Mouse (Mus musculus): Measurements from ENCODE around the gene Olfr1110. TPM values are rescaled to one million over a fixed set of nuclear protein-coding genes. Genes with fewer than 3 reads are reported as not detected.
"Not testable (repeated sequence)": the region's sequence is repeated elsewhere in the genome, so short reads cannot be mapped to it uniquely, and the experiment has no call there.

Olfr1110 gene
- not detected in 2 replicates for polyA plus RNA-seq (2015; fragmentation: Nextera tagmentation; extraction: Ambion mirVana)

DNA sequence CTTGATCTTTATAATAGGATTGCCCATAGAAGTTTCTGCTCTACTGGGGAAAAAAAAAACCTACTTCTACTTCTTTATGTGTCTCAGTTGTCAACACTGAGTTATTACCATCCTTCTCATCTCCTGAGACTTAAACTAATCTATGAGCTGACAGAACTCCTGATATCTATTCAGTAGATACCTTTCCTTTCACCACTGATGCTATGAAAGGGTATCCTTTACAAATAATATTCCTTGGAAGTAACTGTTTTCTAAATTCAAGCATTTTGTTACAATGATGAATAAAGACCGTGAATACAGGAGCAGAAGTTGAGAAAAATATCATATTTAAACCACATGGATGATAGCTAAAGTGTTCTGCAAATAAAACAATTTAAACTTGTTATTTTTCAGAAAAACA is at the start of gene Olfr1110:
Gene Olfr1110 (minus strand): TSS at position 101 of the 400 bp plus-strand sequence.
- H3K27me3 ChIP-seq (ENCODE audit: insufficient read depth, low read length): no peaks in the 10 kb centered on the region
- no peak within 1 kb of the TSS for H3K9ac ChIP-seq (replicated peaks)
- TF ChIP-seq CTCF (IDR thresholded peaks at IDR 0.05; ENCODE audit: low read depth) (no peak), EP300 (IDR thresholded peaks at IDR 0.05; ENCODE audit: low read depth) (no peak)
- ATAC-seq: no peak
- H3K9me3 ChIP-seq (ENCODE audit: low read length): no peaks in the 10 kb centered on the region
- H3K4me3 ChIP-seq (ENCODE audit: low read depth, low read length): no peak within 1 kb of the TSS
- H3K4me2 ChIP-seq (ENCODE audit: low read depth, low read length): no peak within 1 kb of the TSS
- H3K36me3 ChIP-seq (replicated peaks; ENCODE audit: insufficient read depth, low read length): no peaks in the 10 kb centered on the region
- WGBS (ENCODE audit: insufficient replicate concordance): 62% methylated on average over 1 of the region's 1 CpGs
- H3K4me1 ChIP-seq (ENCODE audit: insufficient read depth): no peaks in the 10 kb centered on the region
- H3K27ac ChIP-seq (ENCODE audit: low read depth): no peak within 1 kb of the TSS
- DNase-seq: no peak

GRCm38 (mm10) chr2:87187498-87187897 is 47.4 kb upstream of the Olfr1110 start, which contains the start of gene Olfr1112:
Gene Olfr1112 (plus strand): TSS chr2:87187798.
- H3K27me3 ChIP-seq (ENCODE audit: insufficient read depth, low read length): no peaks in the 10 kb centered on the region
- ATAC-seq (no peak), DNase-seq (no peak)
- TF ChIP-seq CTCF (IDR thresholded peaks at IDR 0.05; ENCODE audit: low read depth) (no peak), EP300 (IDR thresholded peaks at IDR 0.05; ENCODE audit: low read depth) (no peak)
- no peak within 1 kb of the TSS for H3K4me2 ChIP-seq (ENCODE audit: low read depth, low read length)
- no peaks in the 10 kb centered on the region for H3K36me3 ChIP-seq (replicated peaks; ENCODE audit: insufficient read depth, low read length)
- no peak within 1 kb of the TSS for H3K9ac ChIP-seq (replicated peaks)
- no peak within 1 kb of the TSS for H3K27ac ChIP-seq (ENCODE audit: low read depth)
- H3K9me3 ChIP-seq (ENCODE audit: low read length): no peaks in the 10 kb centered on the region
- no peaks in the 10 kb centered on the region for H3K4me1 ChIP-seq (ENCODE audit: insufficient read depth)
- no peak within 1 kb of the TSS for H3K4me3 ChIP-seq (ENCODE audit: low read depth, low read length)
- 71% methylated on average over 1 of the region's 1 CpGs for WGBS (ENCODE audit: insufficient replicate concordance)

DNA sequence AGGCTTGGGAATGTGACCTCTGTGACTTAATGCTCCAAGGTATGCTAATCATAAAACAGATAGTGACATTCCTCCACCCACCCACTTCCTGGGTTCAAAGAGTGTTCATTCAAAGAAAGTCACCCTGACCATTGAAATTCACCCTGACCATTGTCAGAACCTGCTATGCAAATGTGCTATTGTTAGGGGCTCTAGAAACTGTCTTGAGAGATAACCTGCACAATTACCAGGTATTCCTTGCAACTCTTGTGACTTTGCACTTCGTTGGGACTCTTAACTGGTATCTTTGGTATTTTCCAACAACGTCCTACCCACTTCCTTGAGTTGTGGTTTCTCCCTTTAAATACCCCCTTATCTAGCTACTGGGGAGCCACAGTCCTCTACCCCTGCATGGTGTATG is 27.6 kb upstream of the Olfr1110 start:
- H3K4me1 ChIP-seq (ENCODE audit: insufficient read depth); H3K4me2 ChIP-seq (ENCODE audit: low read depth, low read length); DNase-seq; H3K27me3 ChIP-seq (ENCODE audit: insufficient read depth, low read length); H3K9ac ChIP-seq (replicated peaks); H3K9me3 ChIP-seq (ENCODE audit: low read length); H3K27ac ChIP-seq (ENCODE audit: low read depth); H3K4me3 ChIP-seq (ENCODE audit: low read depth, low read length); ATAC-seq; H3K36me3 ChIP-seq (replicated peaks; ENCODE audit: insufficient read depth, low read length): not testable (repeated sequence)
- WGBS (ENCODE audit: insufficient replicate concordance): 72% methylated on average over 2 of the region's 2 CpGs

GRCm38 (mm10) chr2:87152524-87152923 is 12.4 kb upstream of the Olfr1110 start, which contains the start of gene Olfr1111:
Gene Olfr1111 (minus strand): TSS chr2:87152624.
- H3K36me3 ChIP-seq (replicated peaks; ENCODE audit: insufficient read depth, low read length): no peaks in the 10 kb centered on the region
- no peaks in the 10 kb centered on the region for H3K9me3 ChIP-seq (ENCODE audit: low read length)
- no peaks in the 10 kb centered on the region for H3K4me1 ChIP-seq (ENCODE audit: insufficient read depth)
- TF ChIP-seq CTCF (IDR thresholded peaks at IDR 0.05; ENCODE audit: low read depth) (no peak), EP300 (IDR thresholded peaks at IDR 0.05; ENCODE audit: low read depth) (no peak)
- DNase-seq (no peak), ATAC-seq (no peak)
- H3K9ac ChIP-seq (replicated peaks): no peak within 1 kb of the TSS
- no peak within 1 kb of the TSS for H3K27ac ChIP-seq (ENCODE audit: low read depth)
- no peaks in the 10 kb centered on the region for H3K27me3 ChIP-seq (ENCODE audit: insufficient read depth, low read length)
- H3K4me3 ChIP-seq (ENCODE audit: low read depth, low read length): no peak within 1 kb of the TSS
- H3K4me2 ChIP-seq (ENCODE audit: low read depth, low read length): no peak within 1 kb of the TSS

DNA sequence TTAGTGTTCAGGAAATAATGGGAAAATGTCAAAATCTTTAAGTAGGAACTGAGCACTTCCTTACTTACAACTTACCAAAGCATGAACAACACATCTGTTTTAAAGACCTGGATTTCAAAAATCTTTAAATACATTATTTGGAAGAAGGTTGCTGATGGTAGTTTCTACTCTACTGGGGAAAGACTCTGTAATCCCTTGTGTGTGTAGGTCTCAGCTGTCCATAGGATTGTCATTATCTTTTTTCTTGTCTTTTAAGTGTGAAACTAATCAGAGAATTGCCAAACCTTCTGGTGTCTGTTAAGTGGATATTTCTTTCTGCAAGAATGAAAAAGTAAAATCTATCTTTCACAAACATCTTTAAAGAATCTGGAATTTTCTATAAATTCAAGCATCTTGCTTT is 25.6 kb downstream of the Olfr1110 start, which contains the start of gene Olfr259:
Gene Olfr259 (minus strand): TSS at position 101 of the 400 bp plus-strand sequence.
- TF ChIP-seq CTCF (IDR thresholded peaks at IDR 0.05; ENCODE audit: low read depth): no peak
- TF ChIP-seq EP300 (IDR thresholded peaks at IDR 0.05; ENCODE audit: low read depth): no peak
- H3K4me2 ChIP-seq (ENCODE audit: low read depth, low read length): no peak within 1 kb of the TSS
- H3K4me1 ChIP-seq (ENCODE audit: insufficient read depth): no peaks in the 10 kb centered on the region
- H3K4me3 ChIP-seq (ENCODE audit: low read depth, low read length): no peak within 1 kb of the TSS
- no peaks in the 10 kb centered on the region for H3K9me3 ChIP-seq (ENCODE audit: low read length)
- no peak within 1 kb of the TSS for H3K27ac ChIP-seq (ENCODE audit: low read depth)
- ATAC-seq (no peak), DNase-seq (no peak)
- no peak within 1 kb of the TSS for H3K9ac ChIP-seq (replicated peaks)
- H3K36me3 ChIP-seq (replicated peaks; ENCODE audit: insufficient read depth, low read length): no peaks in the 10 kb centered on the region
- H3K27me3 ChIP-seq (ENCODE audit: insufficient read depth, low read length): no peaks in the 10 kb centered on the region

DNA sequence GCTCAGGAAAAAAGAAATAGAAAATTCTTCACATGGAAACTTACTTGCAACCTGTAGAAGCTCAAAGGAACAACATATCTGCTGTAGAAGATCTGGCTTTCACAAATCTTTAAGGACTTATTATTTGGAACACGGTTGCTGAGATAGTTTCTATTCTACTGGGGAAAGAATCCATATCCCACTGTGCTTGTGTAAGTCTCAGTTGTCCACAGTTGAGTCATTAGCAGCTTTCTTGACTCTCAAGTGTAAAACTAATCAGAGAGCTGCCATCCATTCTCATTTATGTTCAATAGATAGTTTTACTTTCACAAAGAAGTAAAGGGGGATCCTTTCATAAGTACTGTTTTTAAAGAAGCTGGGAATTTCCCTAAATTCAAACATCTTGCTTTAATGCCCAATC is 44.2 kb downstream of the Olfr1110 start, which contains the start of gene Olfr1109:
Gene Olfr1109 (minus strand): TSS at position 101 of the 400 bp plus-strand sequence.
- no peak within 1 kb of the TSS for H3K4me2 ChIP-seq (ENCODE audit: low read depth, low read length)
- no peaks in the 10 kb centered on the region for H3K36me3 ChIP-seq (replicated peaks; ENCODE audit: insufficient read depth, low read length)
- no peak for DNase-seq
- 63% methylated on average over 1 of the region's 1 CpGs for WGBS (ENCODE audit: insufficient replicate concordance)
- no peaks in the 10 kb centered on the region for H3K4me1 ChIP-seq (ENCODE audit: insufficient read depth)
- TF ChIP-seq CTCF (IDR thresholded peaks at IDR 0.05; ENCODE audit: low read depth) (no peak), EP300 (IDR thresholded peaks at IDR 0.05; ENCODE audit: low read depth) (no peak)
- no peaks in the 10 kb centered on the region for H3K27me3 ChIP-seq (ENCODE audit: insufficient read depth, low read length)
- H3K9me3 ChIP-seq (ENCODE audit: low read length): no peaks in the 10 kb centered on the region
- H3K9ac ChIP-seq (replicated peaks): no peak within 1 kb of the TSS
- no peak for ATAC-seq
- H3K4me3 ChIP-seq (ENCODE audit: low read depth, low read length): no peak within 1 kb of the TSS
- H3K27ac ChIP-seq (ENCODE audit: low read depth): no peak within 1 kb of the TSS

Other genes starting within 250 kb of the Olfr1110 start
- not detected in 2 replicates for gene Olfr1097, start 248.1 kb downstream of the Olfr1110 start, polyA plus RNA-seq (2015; fragmentation: Nextera tagmentation; extraction: Ambion mirVana)
- not detected in 2 replicates for gene Olfr1098, start 215.8 kb downstream of the Olfr1110 start, polyA plus RNA-seq (2015; fragmentation: Nextera tagmentation; extraction: Ambion mirVana)
- not detected in 2 replicates for gene Olfr1099, start 179.6 kb downstream of the Olfr1110 start, polyA plus RNA-seq (2015; fragmentation: Nextera tagmentation; extraction: Ambion mirVana)
- gene Olfr1100, start 160.3 kb downstream of the Olfr1110 start, polyA plus RNA-seq (2015; fragmentation: Nextera tagmentation; extraction: Ambion mirVana): not detected in 2 replicates
- gene Olfr1101, start 149.1 kb downstream of the Olfr1110 start, polyA plus RNA-seq (2015; fragmentation: Nextera tagmentation; extraction: Ambion mirVana): not detected in 2 replicates
- gene Olfr1102, start 141.9 kb downstream of the Olfr1110 start, polyA plus RNA-seq (2015; fragmentation: Nextera tagmentation; extraction: Ambion mirVana): not detected in 2 replicates
- gene Olfr1104, start 113.2 kb downstream of the Olfr1110 start, polyA plus RNA-seq (2015; fragmentation: Nextera tagmentation; extraction: Ambion mirVana): not detected in 2 replicates
- not detected in 2 replicates for gene Olfr1105, start 103.8 kb downstream of the Olfr1110 start, polyA plus RNA-seq (2015; fragmentation: Nextera tagmentation; extraction: Ambion mirVana)
- not detected in 2 replicates for gene Olfr1106, start 88.0 kb downstream of the Olfr1110 start, polyA plus RNA-seq (2015; fragmentation: Nextera tagmentation; extraction: Ambion mirVana)
- not detected in 2 replicates for gene Olfr1107, start 64.5 kb downstream of the Olfr1110 start, polyA plus RNA-seq (2015; fragmentation: Nextera tagmentation; extraction: Ambion mirVana)
- not detected in 2 replicates for gene Olfr1109, start 44.3 kb downstream of the Olfr1110 start, polyA plus RNA-seq (2015; fragmentation: Nextera tagmentation; extraction: Ambion mirVana)
- gene Olfr259, start 25.7 kb downstream of the Olfr1110 start, polyA plus RNA-seq (2015; fragmentation: Nextera tagmentation; extraction: Ambion mirVana): not detected in 2 replicates
- not detected in 2 replicates for gene Olfr1111, start 12.3 kb upstream of the Olfr1110 start, polyA plus RNA-seq (2015; fragmentation: Nextera tagmentation; extraction: Ambion mirVana)
- not detected in 2 replicates for gene Olfr1112, start 47.5 kb upstream of the Olfr1110 start, polyA plus RNA-seq (2015; fragmentation: Nextera tagmentation; extraction: Ambion mirVana)
- gene Olfr1113, start 68.7 kb upstream of the Olfr1110 start, polyA plus RNA-seq (2015; fragmentation: Nextera tagmentation; extraction: Ambion mirVana): not detected in 2 replicates
- not detected in 2 replicates for gene Olfr1115, start 107.7 kb upstream of the Olfr1110 start, polyA plus RNA-seq (2015; fragmentation: Nextera tagmentation; extraction: Ambion mirVana)
- gene Olfr1116, start 127.2 kb upstream of the Olfr1110 start, polyA plus RNA-seq (2015; fragmentation: Nextera tagmentation; extraction: Ambion mirVana): not detected in 2 replicates
- gene Olfr1118, start 167.3 kb upstream of the Olfr1110 start, polyA plus RNA-seq (2015; fragmentation: Nextera tagmentation; extraction: Ambion mirVana): not detected in 2 replicates
- gene Olfr1120, start 214.5 kb upstream of the Olfr1110 start, polyA plus RNA-seq (2015; fragmentation: Nextera tagmentation; extraction: Ambion mirVana): not detected in 2 replicates
- gene Olfr1121, start 229.6 kb upstream of the Olfr1110 start, polyA plus RNA-seq (2015; fragmentation: Nextera tagmentation; extraction: Ambion mirVana): not detected in 2 replicates
- gene Olfr1122, start 245.5 kb upstream of the Olfr1110 start, polyA plus RNA-seq (2015; fragmentation: Nextera tagmentation; extraction: Ambion mirVana): not detected in 2 replicates

Data from liver, postnatal 0 days (tissue).